Mouse (Mus musculus): ENCODE results near the gene Rtl8b.

DNA sequence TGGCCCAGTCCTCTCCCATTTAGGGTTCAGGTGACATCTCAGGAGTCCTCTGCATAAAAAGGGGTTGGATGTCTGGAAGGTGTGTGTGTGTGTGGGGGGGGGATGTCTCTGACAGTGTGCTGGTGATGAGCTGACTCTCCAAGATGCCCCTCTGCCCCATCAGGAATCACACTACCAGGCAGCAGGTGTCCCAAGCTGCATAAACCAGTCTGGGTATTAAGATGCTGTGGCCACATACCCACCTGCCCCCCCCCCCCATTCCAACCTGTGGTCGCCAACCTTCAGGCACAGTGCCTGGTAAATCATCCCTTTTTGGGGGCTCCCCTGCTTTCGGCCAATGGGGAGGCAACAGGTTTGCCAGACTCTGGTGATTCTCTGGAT lies 45.7 kb upstream of the Rtl8b start:
- no peak for TF ChIP-seq POLR2A (IDR thresholded peaks at IDR 0.05; ENCODE audit: borderline replicate concordance, control insufficient read depth, low read depth, low read length)
- TF ChIP-seq CTCF (IDR thresholded peaks at IDR 0.05; ENCODE audit: control insufficient read depth, insufficient read depth, low read length), result no peak

All from bone marrow, adult 2 months (tissue).